Mouse (Mus musculus) ovary, postnatal 36 days (tissue): ENCODE data around the gene Cpsf2.
A peak's percentile ranks its signal among the peaks of the same experiment; 100 is the strongest.
"Not testable (repeated sequence)": the region's sequence is repeated elsewhere in the genome, so short reads cannot be mapped to it uniquely, and the experiment has no call there.

Experiments used
- DNase-seq: peaks from one replicate; pipeline ENCODE4 v3.0.0; 2022; ENCODE audit warnings: low spot score, mixed read lengths

Cpsf2 gene

GRCm38 (mm10) chr12:101975601-101976571 lies at the start of gene Cpsf2:
Gene Cpsf2, plus strand, starts transcription at chr12:101975988.
- DNase-seq: peak; percentile 84

- no peak for DNase-seq
Measured at GRCm38 (mm10) chr12:101928423-101928822, 47.4 kb upstream of the Cpsf2 start.

GRCm38 (mm10) chr12:101935223-101935622 lies 40.6 kb upstream of the Cpsf2 start:
- no peak for DNase-seq

GRCm38 (mm10) chr12:101937572-101937971 lies 38.2 kb upstream of the Cpsf2 start:
- no peak for DNase-seq

- DNase-seq: no peak
Measured at GRCm38 (mm10) chr12:101947986-101948385, 27.8 kb upstream of the Cpsf2 start.

GRCm38 (mm10) chr12:101948801-101949200 lies 27.0 kb upstream of the Cpsf2 start:
- no peak for DNase-seq

GRCm38 (mm10) chr12:101955821-101956220 lies 20.0 kb upstream of the Cpsf2 start:
- not testable (repeated sequence) for DNase-seq

- no peak for DNase-seq
Measured at GRCm38 (mm10) chr12:101957079-101957941, 18.5 kb upstream of the Cpsf2 start.

GRCm38 (mm10) chr12:101957942-101958544 lies 17.7 kb upstream of the Cpsf2 start, which contains the start of gene Atxn3:
Gene Atxn3, minus strand, starts transcription at chr12:101958246.
- peak; percentile 96 for DNase-seq

GRCm38 (mm10) chr12:101958556-101958955 lies 17.2 kb upstream of the Cpsf2 start:
- DNase-seq: no peak

- DNase-seq: not testable (repeated sequence)
Measured at GRCm38 (mm10) chr12:101958960-101959780, 16.6 kb upstream of the Cpsf2 start.

- DNase-seq: no peak
Measured at GRCm38 (mm10) chr12:101971311-101971710, 4.5 kb upstream of the Cpsf2 start.

GRCm38 (mm10) chr12:101972230-101972629 lies 3.6 kb upstream of the Cpsf2 start:
- DNase-seq: no peak

GRCm38 (mm10) chr12:101974571-101974970 lies 1.2 kb upstream of the Cpsf2 start:
- DNase-seq: no peak

- DNase-seq: no peak
Measured at GRCm38 (mm10) chr12:101975167-101975600, 604 bp upstream of the Cpsf2 start.

- no peak for DNase-seq
Measured at GRCm38 (mm10) chr12:101976651-101977403, 1.0 kb downstream of the Cpsf2 start.

GRCm38 (mm10) chr12:101977404-101977915 lies 1.7 kb downstream of the Cpsf2 start:
- DNase-seq: no peak

- DNase-seq: no peak
Measured at GRCm38 (mm10) chr12:101978162-101978561, 2.4 kb downstream of the Cpsf2 start.

GRCm38 (mm10) chr12:101978588-101978987 lies 2.8 kb downstream of the Cpsf2 start:
- DNase-seq: no peak

GRCm38 (mm10) chr12:101979213-101979750 lies 3.5 kb downstream of the Cpsf2 start:
- no peak for DNase-seq
